Mouse (Mus musculus) liver, adult 2 months (tissue): ENCODE measurements around the gene Vmn2r93.

Experiments used
- CTCF ChIP-seq: fragments of 200-500 bp; IDR thresholded peaks from 2 replicates; pipeline ENCODE4 v1.5.1; 2011; ENCODE audit warnings: low read depth, low read length, control low read depth
- POLR2A ChIP-seq: fragments of 200-500 bp; IDR thresholded peaks from 2 replicates; pipeline ENCODE4 v1.6.1; 2011; ENCODE audit warnings: low read length, control low read depth; ENCODE audit not compliant: insufficient read depth; ENCODE audit errors: extremely low read depth

GRCm38 (mm10) chr17:18297799-18298198 is at the start of gene Vmn2r93:
- TF ChIP-seq CTCF (no peak), POLR2A (no peak)
